Mouse (Mus musculus) midbrain, embryonic 12.5 days (tissue): Measurements from ENCODE around the gene Clcnkb. TPM values are rescaled to one million over a fixed set of nuclear protein-coding genes. Genes with fewer than 3 reads are reported as not detected.

ENCODE experiments used
- ATAC-seq: fragments of 200-750 bp; cut with Nextera tagmentation; 2 replicates; pipeline ENCODE4 v1.8.0; 2017; ENCODE audit warnings: low read depth, moderate TSS enrichment, moderate library complexity; ENCODE audit not compliant: low FRiP score
- H3K27ac ChIP-seq: fragments of 300-500 bp; sonication (generic); replicated peaks from 2 replicates; pipeline ENCODE4 v1.5.1; 2016; ENCODE audit warnings: mild to moderate bottlenecking
- H3K27me3 ChIP-seq: fragments of 300-500 bp; sonication (generic); 2 replicates; pipeline ENCODE4 v1.6.1; 2016; ENCODE audit warnings: mild to moderate bottlenecking
- H3K36me3 ChIP-seq: fragments of 300-500 bp; sonication (generic); 2 replicates; pipeline ENCODE4 v1.6.1; 2016
- H3K4me1 ChIP-seq: fragments of 300-500 bp; sonication (generic); 2 replicates; pipeline ENCODE4 v1.6.1; 2016
- H3K4me2 ChIP-seq: fragments of 300-500 bp; sonication (generic); replicated peaks from 2 replicates; pipeline ENCODE4 v1.6.1; 2016; ENCODE audit warnings: mild to moderate bottlenecking, moderate library complexity
- H3K4me3 ChIP-seq: fragments of 300-500 bp; sonication (generic); 2 replicates; pipeline ENCODE4 v1.5.1; 2016; ENCODE audit warnings: mild to moderate bottlenecking
- H3K9ac ChIP-seq: fragments of 300-500 bp; sonication (generic); replicated peaks from 2 replicates; pipeline ENCODE4 v1.6.1; 2016; ENCODE audit warnings: mild to moderate bottlenecking, moderate library complexity
- H3K9me3 ChIP-seq: fragments of 300-500 bp; sonication (generic); 2 replicates; pipeline ENCODE4 v1.6.1; 2016; ENCODE audit warnings: mild to moderate bottlenecking
- WGBS: fragments of 180-500 bp; shearing (Covaris S2); methylation state at CpG from one replicate; pipeline ENCODE4 v1.1.7; 2016; 5-methylcytosine and 5-hydroxymethylcytosine counted together
- polyA plus RNA-seq: library from polyadenylated mRNA; unstranded; fragments of >200 nt; fragmentation: Nextera tagmentation; extraction: Ambion mirVana; gene quantifications from 2 replicates; pipeline ENCODE4 v1.2.1, GENCODE M21; 2016

The Clcnkb gene
- polyA plus RNA-seq, 1 experiment from 2014 or later = not detected

GRCm38 (mm10) chr4:141451916-141452450 is 36.2 kb upstream of the Clcnkb start:
- Histone ChIP-seq H3K4me2 (no peak overlapping the region), H3K9me3 (no peaks in the 10 kb centered on the region), H3K27ac (no peak overlapping the region), H3K27me3 (no peaks in the 10 kb centered on the region), H3K4me3 (no peak overlapping the region), H3K4me1 (no peaks in the 10 kb centered on the region), H3K9ac (no peak overlapping the region), H3K36me3 (peaks cover 78% of the 10 kb centered on the region)
- no peak for ATAC-seq
- WGBS = 93% methylated on average over 9 of the region's 9 CpGs

- Histone ChIP-seq H3K36me3 (peaks cover 78% of the 10 kb centered on the region), H3K4me3 (no peak overlapping the region), H3K9me3 (no peaks in the 10 kb centered on the region), H3K9ac (no peak overlapping the region), H3K27me3 (no peaks in the 10 kb centered on the region), H3K4me1 (peaks cover 3% of the 10 kb centered on the region; the same call in 1 of the 2 replicates), H3K27ac (no peak overlapping the region), H3K4me2 (no peak overlapping the region)
- 86% methylated on average over 2 of the region's 2 CpGs for WGBS
- ATAC-seq = no peak
These were observed 35.4 kb upstream of the Clcnkb start for GRCm38 (mm10) chr4:141451251-141451650.

GRCm38 (mm10) chr4:141446211-141446610 is 30.4 kb upstream of the Clcnkb start:
- Histone ChIP-seq H3K27me3 (no peaks in the 10 kb centered on the region), H3K27ac (no peak overlapping the region), H3K4me1 (peaks cover 19% of the 10 kb centered on the region), H3K9ac (peak overlapping the region; percentile 96; the same call in 1 of the 2 replicates), H3K4me2 (peak overlapping the region; percentile 90; the same call in 1 of the 2 replicates), H3K4me3 (peak overlapping the region; percentile 100; the same call in 1 of the 2 replicates), H3K9me3 (no peaks in the 10 kb centered on the region), H3K36me3 (peaks cover 44% of the 10 kb centered on the region)
- WGBS = 84% methylated on average over 7 of the region's 7 CpGs
- no peak for ATAC-seq

GRCm38 (mm10) chr4:141445328-141445720 is 29.5 kb upstream of the Clcnkb start:
- Histone ChIP-seq H3K36me3 (peaks cover 36% of the 10 kb centered on the region), H3K9ac (peak overlapping the region; percentile 96), H3K4me2 (peak overlapping the region; percentile 90), H3K4me3 (peak overlapping the region; percentile 100), H3K9me3 (no peaks in the 10 kb centered on the region), H3K4me1 (peaks cover 19% of the 10 kb centered on the region), H3K27me3 (no peaks in the 10 kb centered on the region), H3K27ac (0 out of 2 replicates have a peak overlapping the region, but pooled peaks have one; percentile 84)
- ATAC-seq = no peak
- WGBS = 20% methylated on average over 14 of the region's 14 CpGs

GRCm38 (mm10) chr4:141444451-141445327 is 28.9 kb upstream of the Clcnkb start, which contains the start of gene Zbtb17:
Gene Zbtb17, plus strand, starts transcription at chr4:141444654.
- Histone ChIP-seq H3K9ac (peak within 1 kb of the TSS; percentile 96), H3K4me2 (peak within 1 kb of the TSS; percentile 90), H3K27ac (peak within 1 kb of the TSS; percentile 84), H3K4me3 (peak within 1 kb of the TSS; percentile 100), H3K36me3 (peaks cover 31% of the 10 kb centered on the region), H3K4me1 (peaks cover 19% of the 10 kb centered on the region), H3K9me3 (no peaks in the 10 kb centered on the region), H3K27me3 (no peaks in the 10 kb centered on the region)
- WGBS = under 1% methylated on average over 61 of the region's 102 CpGs
- ATAC-seq = peak; percentile 91

- Histone ChIP-seq H3K9ac (peak overlapping the region; percentile 96; the same call in 1 of the 2 replicates), H3K4me2 (peak overlapping the region; percentile 90), H3K4me3 (peak overlapping the region; percentile 100), H3K36me3 (peaks cover 22% of the 10 kb centered on the region), H3K27ac (no peak overlapping the region), H3K9me3 (no peaks in the 10 kb centered on the region), H3K27me3 (no peaks in the 10 kb centered on the region), H3K4me1 (peaks cover 19% of the 10 kb centered on the region)
- 0 out of 2 replicates have a peak, but pooled peaks have one; percentile 1 for ATAC-seq
- 57% methylated on average over 11 of the region's 11 CpGs for WGBS
These were observed 28.0 kb upstream of the Clcnkb start for GRCm38 (mm10) chr4:141443641-141444429.

GRCm38 (mm10) chr4:141440877-141441276 is 25.1 kb upstream of the Clcnkb start:
- H3K9ac ChIP-seq = no peak overlapping the region
- no peaks in the 10 kb centered on the region for H3K9me3 ChIP-seq
- no peak overlapping the region for H3K27ac ChIP-seq
- H3K4me1 ChIP-seq = peaks cover 12% of the 10 kb centered on the region
- no peak overlapping the region for H3K4me2 ChIP-seq
- ATAC-seq = no peak
- H3K4me3 ChIP-seq = no peak overlapping the region
- no peaks in the 10 kb centered on the region for H3K27me3 ChIP-seq
- H3K36me3 ChIP-seq = no peaks in the 10 kb centered on the region

GRCm38 (mm10) chr4:141439083-141439803 is 23.4 kb upstream of the Clcnkb start:
- 85% methylated on average over 12 of the region's 12 CpGs for WGBS
- Histone ChIP-seq H3K4me2 (no peak overlapping the region), H3K4me3 (no peak overlapping the region), H3K9ac (no peak overlapping the region), H3K27me3 (no peaks in the 10 kb centered on the region), H3K27ac (no peak overlapping the region), H3K4me1 (peaks cover 5% of the 10 kb centered on the region), H3K36me3 (no peaks in the 10 kb centered on the region), H3K9me3 (no peaks in the 10 kb centered on the region)
- ATAC-seq = no peak

- WGBS = 87% methylated on average over 1 of the region's 1 CpGs
- no peaks in the 10 kb centered on the region for H3K4me1 ChIP-seq
- no peak for ATAC-seq
These were observed 20.2 kb upstream of the Clcnkb start, which contains the start of gene Srarp for GRCm38 (mm10) chr4:141435974-141436373. Gene Srarp, minus strand, starts transcription at chr4:141436105.

GRCm38 (mm10) chr4:141433191-141433590 is 17.4 kb upstream of the Clcnkb start:
- no peak for ATAC-seq
- Histone ChIP-seq H3K4me2 (no peak overlapping the region), H3K4me1 (no peaks in the 10 kb centered on the region), H3K9me3 (no peaks in the 10 kb centered on the region), H3K36me3 (no peaks in the 10 kb centered on the region), H3K9ac (no peak overlapping the region), H3K27me3 (peaks cover 7% of the 10 kb centered on the region; the same call in 1 of the 2 replicates), H3K4me3 (no peak overlapping the region), H3K27ac (no peak overlapping the region)
- 85% methylated on average over 18 of the region's 18 CpGs for WGBS

More at GRCm38 (mm10) chr4:141435974-141436373, 20.2 kb upstream of the Clcnkb start, which contains the start of gene Srarp:
- H3K4me2 ChIP-seq = no peak within 1 kb of the TSS
- no peaks in the 10 kb centered on the region for H3K27me3 ChIP-seq
- no peak within 1 kb of the TSS for H3K9ac ChIP-seq
- H3K27ac ChIP-seq = no peak within 1 kb of the TSS
- no peaks in the 10 kb centered on the region for H3K36me3 ChIP-seq
- no peak within 1 kb of the TSS for H3K4me3 ChIP-seq
- no peaks in the 10 kb centered on the region for H3K9me3 ChIP-seq

GRCm38 (mm10) chr4:141432666-141433065 is 16.9 kb upstream of the Clcnkb start:
- Histone ChIP-seq H3K4me2 (no peak overlapping the region), H3K4me3 (no peak overlapping the region), H3K4me1 (no peaks in the 10 kb centered on the region), H3K9ac (no peak overlapping the region), H3K36me3 (no peaks in the 10 kb centered on the region), H3K27me3 (peaks cover 12% of the 10 kb centered on the region; the same call in 1 of the 2 replicates), H3K27ac (no peak overlapping the region), H3K9me3 (no peaks in the 10 kb centered on the region)
- no peak for ATAC-seq
- 78% methylated on average over 14 of the region's 14 CpGs for WGBS
